Mouse (Mus musculus): ENCODE measurements around the gene Treml1. TPM values are rescaled to one million over a fixed set of nuclear protein-coding genes. Genes with fewer than 3 reads are reported as not detected.

Gene Treml1
- polyA plus RNA-seq, 1 experiment: 0.73 TPM

- 0% methylated on average over 13 of the region's 13 CpGs for WGBS
- TF ChIP-seq POLR2A (IDR thresholded peaks at IDR 0.05; ENCODE audit: control insufficient read depth, extremely low read depth, insufficient read depth, low read length, poor library complexity): no peak
- TF ChIP-seq CTCF (IDR thresholded peaks at IDR 0.05; ENCODE audit: borderline replicate concordance, control insufficient read depth, extremely low read depth, insufficient read depth, low read length, poor library complexity): no peak
- peaks cover 7% of the 10 kb centered on the region; the same call in 1 of the 2 replicates for H3K36me3 ChIP-seq (ENCODE audit: control insufficient read depth, insufficient read depth, low read length)
- DNase-seq: no peak
- H3K4me3 ChIP-seq (ENCODE audit: control insufficient read depth, insufficient read depth, low read length): peak overlapping the region; percentile 68
- H3K27me3 ChIP-seq (ENCODE audit: control insufficient read depth, insufficient read depth, low read length): no peaks in the 10 kb centered on the region
- peaks cover 8% of the 10 kb centered on the region for H3K4me1 ChIP-seq (replicated peaks; ENCODE audit: control insufficient read depth, insufficient read depth, low read length)
- H3K27ac ChIP-seq (ENCODE audit: control insufficient read depth, insufficient read depth, low read length): peak overlapping the region; percentile 92
These were observed 50.6 kb downstream of the Treml1 start for GRCm38 (mm10) chr17:48410299-48410785.

- peaks cover 14% of the 10 kb centered on the region; the same call in 1 of the 2 replicates for H3K36me3 ChIP-seq (ENCODE audit: control insufficient read depth, insufficient read depth, low read length)
- WGBS: 61% methylated on average over 8 of the region's 8 CpGs
- TF ChIP-seq POLR2A (IDR thresholded peaks at IDR 0.05; ENCODE audit: control insufficient read depth, extremely low read depth, insufficient read depth, low read length, poor library complexity) (no peak), CTCF (IDR thresholded peaks at IDR 0.05; ENCODE audit: borderline replicate concordance, control insufficient read depth, extremely low read depth, insufficient read depth, low read length, poor library complexity) (no peak)
- peaks cover 8% of the 10 kb centered on the region for H3K4me1 ChIP-seq (replicated peaks; ENCODE audit: control insufficient read depth, insufficient read depth, low read length)
- no peak overlapping the region for H3K27ac ChIP-seq (ENCODE audit: control insufficient read depth, insufficient read depth, low read length)
- no peak for DNase-seq
- no peaks in the 10 kb centered on the region for H3K27me3 ChIP-seq (ENCODE audit: control insufficient read depth, insufficient read depth, low read length)
- no peak overlapping the region for H3K4me3 ChIP-seq (ENCODE audit: control insufficient read depth, insufficient read depth, low read length)
These were observed 51.5 kb downstream of the Treml1 start for GRCm38 (mm10) chr17:48411241-48411640.

GRCm38 (mm10) chr17:48416011-48416410 is 56.3 kb downstream of the Treml1 start:
- Histone ChIP-seq H3K4me3 (ENCODE audit: control insufficient read depth, insufficient read depth, low read length) (no peak overlapping the region), H3K27me3 (ENCODE audit: control insufficient read depth, insufficient read depth, low read length) (no peaks in the 10 kb centered on the region), H3K36me3 (ENCODE audit: control insufficient read depth, insufficient read depth, low read length) (peaks cover 18% of the 10 kb centered on the region; the same call in 1 of the 2 replicates), H3K4me1 (replicated peaks; ENCODE audit: control insufficient read depth, insufficient read depth, low read length) (peaks cover 3% of the 10 kb centered on the region), H3K27ac (ENCODE audit: control insufficient read depth, insufficient read depth, low read length) (no peak overlapping the region)
- 92% methylated on average over 7 of the region's 7 CpGs for WGBS
- no peak for DNase-seq
- TF ChIP-seq POLR2A (IDR thresholded peaks at IDR 0.05; ENCODE audit: control insufficient read depth, extremely low read depth, insufficient read depth, low read length, poor library complexity) (no peak), CTCF (IDR thresholded peaks at IDR 0.05; ENCODE audit: borderline replicate concordance, control insufficient read depth, extremely low read depth, insufficient read depth, low read length, poor library complexity) (no peak)

Other genes with a start within 250 kb of the Treml1 start
- 0.15 and 0.28 TPM in 2 replicates for gene 9830107B12Rik, start 213.6 kb upstream of the Treml1 start, polyA plus RNA-seq (2012; rRNA removed)
- 0.92 and 1.2 TPM in 2 replicates for gene A530064D06Rik, start 192.6 kb upstream of the Treml1 start, polyA plus RNA-seq (2012; rRNA removed)
- 0.08 and 0.09 TPM in 2 replicates for gene Trem1, start 127.1 kb upstream of the Treml1 start, polyA plus RNA-seq (2012; rRNA removed)
- gene Trem3, start 112.1 kb upstream of the Treml1 start, polyA plus RNA-seq (2012; rRNA removed): 0.23 and 0.27 TPM in 2 replicates
- gene Treml4, start 95.6 kb upstream of the Treml1 start, polyA plus RNA-seq (2012; rRNA removed): 4.3 and 4.7 TPM in 2 replicates
- 54.8 and 56.4 TPM in 2 replicates for gene Treml2, start 60.4 kb upstream of the Treml1 start, polyA plus RNA-seq (2012; rRNA removed)
- 4.0 and 4.3 TPM in 2 replicates for gene B430306N03Rik, start 43.8 kb upstream of the Treml1 start, polyA plus RNA-seq (2012; rRNA removed)
- 7.1 and 11.7 TPM in 2 replicates for gene Trem2, start 13.5 kb upstream of the Treml1 start, polyA plus RNA-seq (2012; rRNA removed)
- 210 and 244 TPM in 2 replicates for gene Nfya, start 50.0 kb downstream of the Treml1 start, polyA plus RNA-seq (2012; rRNA removed)
- gene Oard1, start 50.1 kb downstream of the Treml1 start, polyA plus RNA-seq (2012; rRNA removed): 12.0 TPM in 2 replicates
- 0.99 and 7.6 TPM in 2 replicates for gene Apobec2, start 73.0 kb downstream of the Treml1 start, polyA plus RNA-seq (2012; rRNA removed)
- gene Tspo2, start 91.6 kb downstream of the Treml1 start, polyA plus RNA-seq (2012; rRNA removed): 0.22 and 0.31 TPM in 2 replicates
- gene Unc5cl, start 95.0 kb downstream of the Treml1 start, polyA plus RNA-seq (2012; rRNA removed): 68.1 and 72.7 TPM in 2 replicates